Mouse (Mus musculus): ENCODE measurements around the gene Wnt3.

- TF ChIP-seq CTCF (IDR thresholded peaks at IDR 0.05) (no peak), EP300 (IDR thresholded peaks at IDR 0.05) (no peak)
Observed at GRCm38 (mm10) chr11:103864486-103864885, 90.5 kb downstream of the Wnt3 start.

All from lung, postnatal 0 days (tissue).